Comparison of ENCODE assay signal across 21 mouse cellular contexts in the genomic region with DNA sequence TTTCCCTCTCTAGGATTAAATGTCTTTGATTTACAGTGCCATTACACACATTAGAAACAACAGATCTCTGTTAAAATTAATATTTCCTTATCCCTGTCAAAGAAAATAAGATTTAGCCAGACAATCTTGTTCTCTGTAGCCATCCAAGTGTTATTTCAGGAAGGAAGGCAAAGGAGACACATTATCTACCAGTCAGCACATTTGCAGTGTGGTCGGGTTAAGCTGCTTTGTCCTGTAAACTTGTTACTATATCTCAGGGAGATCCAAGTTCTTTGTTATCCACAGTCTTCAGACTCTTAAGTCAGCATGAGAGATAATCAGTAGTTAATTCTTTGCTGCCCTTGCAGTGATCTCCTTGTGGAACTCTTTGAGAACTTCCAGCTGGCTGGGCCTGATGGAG. TPM values are rescaled to one million over a fixed set of nuclear protein-coding genes. Genes with fewer than 3 reads are reported as not detected.
"Had no signal": no experiment of that assay in that cellular context is flagged by ENCODE, and none has a peak within 500 bp of the region (broad histone marks: within the 10 kb centered on the region; RNA-seq: fewer than 3 reads in every experiment).

No protein-coding gene starts in this region.

- H3K27me3 ChIP-seq: heart, embryonic 13.5 days; heart, embryonic 15.5 days; hindbrain, embryonic 12.5 days; intestine, embryonic 15.5 days; limb, embryonic 13.5 days; limb, embryonic 15.5 days; liver, embryonic 12.5 days had no signal

- H3K27ac ChIP-seq: heart, embryonic 13.5 days; hindbrain, embryonic 10.5 days; hindbrain, embryonic 12.5 days; hindbrain, embryonic 14.5 days; intestine, embryonic 15.5 days; left cerebral cortex, adult 2 months; limb, embryonic 13.5 days; limb, embryonic 15.5 days; liver, embryonic 12.5 days; liver, embryonic 14.5 days had no signal

- DNase-seq: gastrocnemius, postnatal 10 days; gastrocnemius, postnatal 25 days; heart, postnatal 4 days; kidney, adult 18-20 months; kidney, adult 8-10 months; kidney, postnatal 10 days; kidney, postnatal 25 days; kidney, postnatal 4 days; left cerebral cortex, postnatal 4 days had no signal

- H3K9ac ChIP-seq: heart, embryonic 13.5 days; heart, embryonic 15.5 days; hindbrain, embryonic 12.5 days; hindbrain, embryonic 14.5 days; intestine, embryonic 15.5 days; limb, embryonic 13.5 days; limb, embryonic 15.5 days; liver, embryonic 12.5 days; liver, embryonic 14.5 days had no signal

- H3K4me3 ChIP-seq: heart, embryonic 13.5 days; heart, embryonic 15.5 days; hindbrain, embryonic 10.5 days; hindbrain, embryonic 12.5 days; intestine, embryonic 15.5 days; left cerebral cortex, adult 2 months; limb, embryonic 13.5 days; limb, embryonic 15.5 days; liver, embryonic 12.5 days had no signal

- H3K9me3 ChIP-seq: heart, embryonic 13.5 days; heart, embryonic 15.5 days; hindbrain, embryonic 10.5 days; hindbrain, embryonic 12.5 days; intestine, embryonic 15.5 days; limb, embryonic 13.5 days; limb, embryonic 15.5 days; liver, embryonic 12.5 days had no signal

RNA-seq across cellular contexts. Expression of a gene that starts 25.2 kb away (rescaled TPM):
- total RNA-seq: granulocyte monocyte progenitor cell, adult 5-6 weeks had no signal
